Mouse (Mus musculus) embryonic facial prominence, embryonic 13.5 days (tissue): ENCODE results near the gene Slc41a2. TPM values are rescaled to one million over a fixed set of nuclear protein-coding genes. Genes with fewer than 3 reads are reported as not detected.
A peak's percentile ranks its signal among the peaks of the same experiment; 100 is the strongest.

ENCODE experiments used
- ATAC-seq: fragments of 200-750 bp; cut with Nextera tagmentation; 2 replicates; pipeline ENCODE4 v1.8.0; 2017; ENCODE audit warnings: low read depth; ENCODE audit not compliant: insufficient number of reproducible peaks, insufficient read depth, low FRiP score, low TSS enrichment
- H3K27ac ChIP-seq: fragments of 300-500 bp; sonication (generic); 2 replicates; pipeline ENCODE4 v1.5.1; 2015; ENCODE audit warnings: moderate library complexity, mild to moderate bottlenecking, inconsistent platforms
- H3K27me3 ChIP-seq: fragments of 300-500 bp; sonication (generic); 2 replicates; pipeline ENCODE4 v1.6.1; 2015; ENCODE audit warnings: mild to moderate bottlenecking, inconsistent platforms
- H3K36me3 ChIP-seq: fragments of 300-500 bp; sonication (generic); 2 replicates; pipeline ENCODE4 v1.6.1; 2015; ENCODE audit warnings: mild to moderate bottlenecking, inconsistent platforms
- H3K4me1 ChIP-seq: fragments of 300-500 bp; sonication (generic); 2 replicates; pipeline ENCODE4 v1.6.1; 2015; ENCODE audit warnings: inconsistent platforms
- H3K4me2 ChIP-seq: fragments of 300-500 bp; sonication (generic); 2 replicates; pipeline ENCODE4 v1.6.1; 2015; ENCODE audit warnings: moderate library complexity, mild to moderate bottlenecking, inconsistent platforms
- H3K4me3 ChIP-seq: fragments of 300-500 bp; sonication (generic); 2 replicates; pipeline ENCODE4 v1.5.1; 2015; ENCODE audit warnings: mild to moderate bottlenecking, inconsistent platforms
- H3K9ac ChIP-seq: fragments of 300-500 bp; sonication (generic); 2 replicates; pipeline ENCODE4 v1.6.1; 2015; ENCODE audit warnings: mild to moderate bottlenecking, inconsistent platforms
- H3K9me3 ChIP-seq: fragments of 300-500 bp; sonication (generic); 2 replicates; pipeline ENCODE4 v1.6.1; 2016; ENCODE audit warnings: inconsistent platforms
- WGBS: fragments of 180-500 bp; shearing (Covaris S2); methylation state at CpG from one replicate; pipeline ENCODE4 v1.1.7; 2015; ENCODE audit warnings: mixed read lengths; 5-methylcytosine and 5-hydroxymethylcytosine counted together
- polyA plus RNA-seq: library from polyadenylated mRNA; unstranded; fragments of >200 nt; fragmentation: Nextera tagmentation; extraction: Ambion mirVana; gene quantifications from 2 replicates; pipeline ENCODE4 v1.2.1, GENCODE M21; 2015

Slc41a2 gene
- polyA plus RNA-seq, 1 experiment from 2014 or later: 1.5 TPM

DNA sequence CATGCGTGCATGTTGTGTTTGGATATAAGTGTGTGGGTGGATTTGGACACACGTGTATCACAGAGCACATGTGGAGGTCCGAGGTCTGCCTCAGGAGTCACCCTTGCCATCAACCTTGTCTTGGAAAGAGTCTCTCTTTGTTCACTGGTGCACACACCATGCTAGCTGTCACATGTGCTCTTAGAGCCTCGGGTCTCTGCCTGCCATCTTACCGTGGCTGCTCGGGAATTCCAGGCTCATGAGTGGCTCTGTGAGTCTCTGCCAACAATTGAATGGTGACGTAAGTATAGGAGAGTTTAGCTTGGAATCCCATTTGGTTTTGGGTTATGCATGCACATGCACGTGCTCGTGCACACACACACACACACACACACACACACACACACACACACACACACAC, 138.4 kb downstream of the Slc41a2 start:
- no peaks in the 10 kb centered on the region for H3K27me3 ChIP-seq
- no peaks in the 10 kb centered on the region for H3K9me3 ChIP-seq
- H3K4me1 ChIP-seq: peaks cover 10% of the 10 kb centered on the region
- no peak overlapping the region for H3K4me3 ChIP-seq
- WGBS: 74% methylated on average over 9 of the region's 9 CpGs
- no peak overlapping the region for H3K27ac ChIP-seq
- H3K36me3 ChIP-seq: no peaks in the 10 kb centered on the region
- H3K9ac ChIP-seq: no peak overlapping the region
- ATAC-seq: no peak
- no peak overlapping the region for H3K4me2 ChIP-seq

- H3K9me3 ChIP-seq: no peaks in the 10 kb centered on the region
- WGBS: 82% methylated on average over 5 of the region's 5 CpGs
- no peak overlapping the region for H3K4me2 ChIP-seq
- no peaks in the 10 kb centered on the region for H3K27me3 ChIP-seq
- H3K4me3 ChIP-seq: no peak overlapping the region
- H3K9ac ChIP-seq: no peak overlapping the region
- ATAC-seq: no peak
- H3K4me1 ChIP-seq: peaks cover 10% of the 10 kb centered on the region
- no peak overlapping the region for H3K27ac ChIP-seq
- H3K36me3 ChIP-seq: no peaks in the 10 kb centered on the region
Measured at GRCm38 (mm10) chr10:83198692-83199091, 139.0 kb downstream of the Slc41a2 start.

- Histone ChIP-seq H3K4me2 (no peak overlapping the region), H3K4me1 (peaks cover 13% of the 10 kb centered on the region)
- 50% methylated on average over 11 of the region's 11 CpGs for WGBS
Measured at GRCm38 (mm10) chr10:83197690-83198336, 139.9 kb downstream of the Slc41a2 start.

DNA sequence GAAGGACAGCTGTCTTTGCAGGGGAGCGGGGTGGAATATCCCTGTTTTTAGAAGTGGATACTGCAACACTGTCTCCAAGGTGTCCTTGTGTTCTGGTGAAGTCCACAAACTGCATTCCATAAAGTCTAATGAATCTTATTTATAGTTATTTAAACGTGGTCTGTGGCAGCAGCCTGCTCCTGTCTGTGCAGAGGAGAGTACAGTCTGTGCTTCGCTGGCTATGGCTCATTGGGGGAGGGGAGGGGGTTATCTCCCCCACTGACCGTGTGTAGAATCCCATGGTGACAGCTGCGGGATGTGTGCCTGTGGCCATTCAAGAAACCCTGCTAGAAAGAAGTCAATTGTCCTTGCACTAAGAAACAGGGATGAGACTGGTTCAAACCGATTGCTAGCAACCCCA, 145.7 kb downstream of the Slc41a2 start:
- no peak for ATAC-seq
- peaks cover 10% of the 10 kb centered on the region for H3K36me3 ChIP-seq

More at GRCm38 (mm10) chr10:83197690-83198336, 139.9 kb downstream of the Slc41a2 start:
- H3K4me3 ChIP-seq: no peak overlapping the region
- ATAC-seq: no peak
- H3K27me3 ChIP-seq: no peaks in the 10 kb centered on the region
- H3K27ac ChIP-seq: no peak overlapping the region
- no peak overlapping the region for H3K9ac ChIP-seq
- no peaks in the 10 kb centered on the region for H3K9me3 ChIP-seq
- H3K36me3 ChIP-seq: no peaks in the 10 kb centered on the region

DNA sequence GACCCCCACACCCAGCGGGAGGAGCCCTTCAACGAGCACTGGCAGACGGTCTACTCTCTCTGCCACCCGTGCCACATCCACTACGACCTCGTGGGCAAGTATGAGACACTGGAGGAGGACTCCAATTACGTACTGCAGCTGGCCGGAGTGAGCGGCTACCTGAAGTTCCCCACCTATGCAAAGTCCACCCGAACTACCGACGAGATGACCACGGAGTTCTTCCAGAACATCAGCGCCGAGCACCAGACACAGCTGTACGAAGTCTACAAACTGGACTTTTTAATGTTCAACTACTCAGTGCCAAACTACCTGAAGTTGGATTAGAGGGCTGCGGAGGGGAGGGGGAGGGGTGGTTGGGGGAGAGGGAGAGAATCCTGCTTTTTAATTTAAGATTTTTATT, 146.2 kb downstream of the Slc41a2 start:
- Histone ChIP-seq H3K9ac (no peak overlapping the region), H3K4me1 (peaks cover 19% of the 10 kb centered on the region), H3K27me3 (no peaks in the 10 kb centered on the region), H3K27ac (no peak overlapping the region), H3K4me2 (no peak overlapping the region), H3K9me3 (no peaks in the 10 kb centered on the region), H3K36me3 (peaks cover 10% of the 10 kb centered on the region), H3K4me3 (no peak overlapping the region)
- 95% methylated on average over 17 of the region's 17 CpGs for WGBS
- ATAC-seq: no peak

More for the DNA sequence above, 145.7 kb downstream of the Slc41a2 start:
- 51% methylated on average over 6 of the region's 6 CpGs for WGBS
- Histone ChIP-seq H3K4me3 (no peak overlapping the region), H3K27ac (no peak overlapping the region), H3K27me3 (no peaks in the 10 kb centered on the region), H3K9ac (no peak overlapping the region), H3K9me3 (no peaks in the 10 kb centered on the region), H3K4me1 (peaks cover 16% of the 10 kb centered on the region), H3K4me2 (no peak overlapping the region)

GRCm38 (mm10) chr10:83189071-83189470, 148.6 kb downstream of the Slc41a2 start:
- 96% methylated on average over 5 of the region's 5 CpGs for WGBS
- H3K27me3 ChIP-seq: no peaks in the 10 kb centered on the region
- no peak for ATAC-seq
- no peaks in the 10 kb centered on the region for H3K9me3 ChIP-seq
- H3K4me3 ChIP-seq: no peak overlapping the region
- H3K27ac ChIP-seq: no peak overlapping the region
- no peak overlapping the region for H3K4me2 ChIP-seq
- peaks cover 10% of the 10 kb centered on the region for H3K36me3 ChIP-seq
- peaks cover 27% of the 10 kb centered on the region for H3K4me1 ChIP-seq
- no peak overlapping the region for H3K9ac ChIP-seq

DNA sequence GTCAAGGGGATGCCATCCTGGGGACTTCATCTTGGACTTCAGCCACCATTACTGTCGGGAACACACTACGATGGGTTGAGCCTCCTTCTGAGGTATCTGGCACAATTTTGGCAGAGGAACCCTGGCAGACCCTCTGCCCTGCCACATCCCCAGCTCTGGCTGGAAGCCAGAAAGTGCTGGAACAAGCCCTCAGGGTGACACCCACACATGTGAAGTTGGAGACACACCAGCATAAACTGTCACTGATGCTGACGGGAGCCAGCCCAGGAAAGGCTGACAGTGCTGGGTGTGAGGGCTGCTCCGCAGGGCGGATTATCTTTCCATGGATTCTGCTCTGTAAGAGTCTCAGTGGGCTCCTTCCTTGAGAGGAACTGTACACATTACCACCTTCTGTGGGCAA, 150.7 kb downstream of the Slc41a2 start:
- Histone ChIP-seq H3K9ac (0 out of 2 replicates have a peak overlapping the region, but pooled peaks have one; percentile 11), H3K4me3 (no peak overlapping the region), H3K27ac (no peak overlapping the region), H3K36me3 (peaks cover 10% of the 10 kb centered on the region), H3K27me3 (no peaks in the 10 kb centered on the region), H3K4me1 (peaks cover 43% of the 10 kb centered on the region), H3K9me3 (no peaks in the 10 kb centered on the region), H3K4me2 (no peak overlapping the region)
- ATAC-seq: no peak
- WGBS: 61% methylated on average over 5 of the region's 5 CpGs

- 78% methylated on average over 8 of the region's 8 CpGs for WGBS
- ATAC-seq: no peak
- no peak overlapping the region for H3K4me2 ChIP-seq
Measured at GRCm38 (mm10) chr10:83186167-83186566, 151.5 kb downstream of the Slc41a2 start.

DNA sequence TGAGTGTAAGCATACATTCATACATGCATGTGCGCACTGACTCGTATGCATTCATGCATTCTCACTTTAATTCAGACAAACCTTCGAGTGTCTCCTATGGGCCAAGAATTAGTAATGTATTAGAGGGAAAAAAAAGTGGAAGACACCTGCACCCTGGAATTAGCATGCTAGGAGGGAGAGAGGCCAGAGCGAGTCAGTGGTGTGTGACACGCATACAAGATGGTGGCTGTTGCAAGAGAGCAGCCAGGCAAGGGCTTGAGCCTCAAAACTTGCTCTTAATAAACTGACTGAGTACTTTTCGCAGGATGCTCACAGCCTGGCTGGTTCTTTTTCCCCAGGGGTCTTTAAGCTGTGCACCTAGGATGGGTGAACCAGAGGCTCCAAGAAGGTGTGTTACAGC, 152.6 kb downstream of the Slc41a2 start:
- Histone ChIP-seq H3K9me3 (no peaks in the 10 kb centered on the region), H3K4me3 (no peak overlapping the region), H3K4me1 (peaks cover 46% of the 10 kb centered on the region), H3K27me3 (no peaks in the 10 kb centered on the region), H3K36me3 (no peaks in the 10 kb centered on the region), H3K4me2 (no peak overlapping the region), H3K27ac (no peak overlapping the region), H3K9ac (no peak overlapping the region)
- WGBS: 89% methylated on average over 6 of the region's 6 CpGs
- ATAC-seq: no peak

More at GRCm38 (mm10) chr10:83186167-83186566, 151.5 kb downstream of the Slc41a2 start:
- Histone ChIP-seq H3K9me3 (no peaks in the 10 kb centered on the region), H3K4me3 (no peak overlapping the region), H3K4me1 (peaks cover 46% of the 10 kb centered on the region), H3K36me3 (peaks cover 6% of the 10 kb centered on the region), H3K27me3 (no peaks in the 10 kb centered on the region), H3K9ac (no peak overlapping the region), H3K27ac (no peak overlapping the region)

GRCm38 (mm10) chr10:83184480-83185069, 153.1 kb downstream of the Slc41a2 start:
- Histone ChIP-seq H3K36me3 (no peaks in the 10 kb centered on the region), H3K4me1 (peaks cover 46% of the 10 kb centered on the region), H3K27ac (peak overlapping the region; percentile 55), H3K9ac (no peak overlapping the region), H3K27me3 (no peaks in the 10 kb centered on the region), H3K4me2 (no peak overlapping the region), H3K9me3 (no peaks in the 10 kb centered on the region), H3K4me3 (no peak overlapping the region)
- 43% methylated on average over 7 of the region's 7 CpGs for WGBS
- ATAC-seq: no peak

GRCm38 (mm10) chr10:83183634-83184479, 153.8 kb downstream of the Slc41a2 start:
- no peak overlapping the region for H3K4me2 ChIP-seq
- peaks cover 46% of the 10 kb centered on the region for H3K4me1 ChIP-seq
- 48% methylated on average over 12 of the region's 12 CpGs for WGBS
- H3K9ac ChIP-seq: no peak overlapping the region
- H3K36me3 ChIP-seq: no peaks in the 10 kb centered on the region
- no peak overlapping the region for H3K4me3 ChIP-seq
- H3K9me3 ChIP-seq: no peaks in the 10 kb centered on the region
- peak overlapping the region; percentile 55 for H3K27ac ChIP-seq
- ATAC-seq: no peak
- H3K27me3 ChIP-seq: no peaks in the 10 kb centered on the region
